Mouse (Mus musculus): Measurements from ENCODE around the gene Lca5l.
"Not testable (repeated sequence)": the region's sequence is repeated elsewhere in the genome, so short reads cannot be mapped to it uniquely, and the experiment has no call there.

Gene Lca5l

DNA sequence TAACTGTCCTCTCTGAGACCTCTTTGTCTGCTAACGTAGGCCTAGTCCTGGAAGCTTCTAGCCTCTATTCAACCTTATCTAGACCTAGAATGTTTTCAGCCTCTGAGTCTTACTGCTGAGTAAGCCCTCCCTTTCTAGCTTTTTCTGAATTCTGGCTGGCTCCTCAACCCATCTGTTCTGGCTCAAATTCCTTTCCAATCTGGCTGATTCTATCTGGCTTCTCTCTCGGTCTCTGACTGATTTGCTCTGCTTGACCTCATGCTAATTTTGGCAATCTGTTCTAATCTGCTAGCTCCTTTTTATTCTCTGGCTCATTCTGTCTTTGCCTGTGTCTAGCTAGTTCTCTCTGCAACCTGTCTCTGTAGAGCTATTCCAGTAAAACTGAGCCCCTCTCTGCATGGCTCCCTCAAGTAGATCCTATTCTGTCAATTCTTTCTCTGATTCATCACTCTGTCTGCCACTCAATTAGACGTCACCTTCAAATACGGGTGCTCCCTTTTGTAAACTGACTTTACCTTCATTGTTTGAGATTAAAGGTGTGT lies 26.3 kb downstream of the Lca5l start:
- DNase-seq: no peak

DNA sequence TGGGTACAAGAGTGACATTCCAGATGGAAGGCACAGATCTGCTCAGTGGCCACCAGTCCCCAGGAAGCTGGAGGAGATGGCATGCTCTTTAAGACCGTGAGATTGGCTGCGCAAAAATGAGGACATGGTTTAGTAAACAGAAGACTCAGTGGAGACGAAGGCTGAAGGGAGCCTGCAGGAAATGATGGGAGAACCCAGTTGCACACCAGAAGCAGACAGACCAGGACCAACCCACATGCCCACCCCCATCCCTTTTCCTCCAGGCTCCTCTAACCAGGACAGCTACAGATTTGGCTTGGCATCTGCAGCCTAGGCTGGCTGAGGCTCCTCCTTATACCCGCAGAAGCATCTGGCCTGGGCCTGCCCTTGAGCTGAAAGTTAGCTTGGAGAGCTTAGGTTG lies 30.7 kb downstream of the Lca5l start:
- DNase-seq: no peak

GRCm38 (mm10) chr16:96160927-96161326 lies 31.1 kb downstream of the Lca5l start:
- no peak for DNase-seq

GRCm38 (mm10) chr16:96159794-96160346 lies 32.2 kb downstream of the Lca5l start:
- DNase-seq: no peak

- DNase-seq: peak; percentile 72
These were observed 32.9 kb downstream of the Lca5l start for GRCm38 (mm10) chr16:96159091-96159731.

DNA sequence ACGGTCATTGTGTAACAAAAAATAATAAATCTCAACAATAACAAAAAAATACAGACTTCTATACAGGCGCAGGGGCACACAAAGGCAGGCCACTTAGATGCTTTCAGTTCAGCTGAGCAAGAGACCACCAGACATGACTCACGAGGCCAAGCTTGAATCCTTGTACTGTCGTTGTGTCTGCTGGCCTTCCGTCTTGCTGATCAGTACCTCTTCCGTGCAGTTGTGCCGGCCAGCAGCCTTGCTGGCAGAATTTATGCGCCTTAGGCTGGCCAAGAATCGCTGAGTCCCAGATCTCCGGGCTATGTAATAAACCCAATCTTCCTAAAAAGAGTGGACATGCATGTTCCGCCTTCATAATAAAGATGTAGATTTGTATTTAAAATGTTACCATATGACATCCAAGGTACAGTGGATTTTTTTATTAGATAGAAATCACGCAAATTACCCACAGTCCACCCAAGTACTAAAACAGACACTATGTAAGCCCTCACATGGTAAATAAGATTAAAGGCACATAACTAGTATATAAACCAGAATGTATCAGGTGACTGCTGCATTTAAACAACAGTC lies 33.5 kb downstream of the Lca5l start:
- DNase-seq: no peak

DNA sequence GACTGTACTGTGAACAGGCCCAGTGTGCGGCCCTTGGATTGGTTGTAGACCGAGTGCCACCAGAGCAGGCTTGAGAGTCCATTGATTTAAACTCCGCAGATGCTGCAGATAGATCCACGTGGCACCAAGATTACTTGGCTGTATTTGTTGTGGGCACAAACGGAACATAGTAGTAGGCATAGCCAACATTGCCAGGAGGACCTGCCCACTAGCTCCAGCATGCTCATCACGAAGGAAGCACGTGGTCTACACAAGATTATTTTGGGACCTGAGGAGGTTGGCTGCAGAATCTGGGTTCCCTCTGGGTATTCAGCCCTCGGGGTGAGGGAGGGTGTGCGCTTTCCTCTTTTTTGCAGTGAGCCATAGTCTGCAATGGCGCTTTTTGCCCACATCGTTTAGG lies 34.9 kb downstream of the Lca5l start:
- no peak for DNase-seq

- no peak for DNase-seq
These were observed 36.1 kb downstream of the Lca5l start for GRCm38 (mm10) chr16:96156019-96156418.

DNA sequence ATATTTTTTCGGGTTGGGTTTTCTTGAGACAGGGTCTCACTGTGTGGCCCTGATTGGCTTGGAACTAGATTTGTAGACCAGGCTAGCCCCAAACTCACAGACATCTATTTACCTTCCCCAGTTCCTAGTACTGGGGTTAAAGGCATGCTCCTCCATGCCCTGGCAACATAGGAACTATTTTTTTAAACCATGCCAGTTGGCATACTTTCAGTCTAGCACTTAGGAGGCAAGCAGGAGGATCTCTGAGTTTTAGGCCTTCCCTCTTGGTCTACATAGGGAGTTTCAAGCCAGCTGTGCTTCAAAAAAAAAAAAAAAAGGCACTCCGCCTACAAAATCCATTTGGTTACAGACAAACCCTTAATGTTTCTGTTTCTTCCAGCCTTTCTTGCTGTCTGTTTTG lies 37.6 kb downstream of the Lca5l start:
- no peak for DNase-seq

DNA sequence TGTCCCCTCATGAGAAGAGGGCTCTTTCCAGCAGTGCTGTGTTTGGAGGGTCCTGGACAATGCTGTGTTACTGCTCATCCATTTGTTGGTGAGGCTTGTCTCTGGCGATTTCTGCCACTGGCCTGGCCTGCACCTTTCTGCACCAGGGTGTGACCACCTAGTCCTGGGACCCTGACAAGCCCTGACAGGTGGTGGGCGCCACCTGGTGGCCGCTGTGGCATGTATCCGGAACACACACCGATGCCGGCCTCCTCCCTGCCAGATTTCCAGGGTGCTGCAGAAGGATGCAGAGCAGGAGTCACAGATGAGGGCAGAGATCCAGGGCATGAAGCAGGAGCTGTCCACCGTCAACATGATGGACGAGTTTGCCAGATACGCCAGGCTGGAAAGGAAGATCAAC lies 40.5 kb downstream of the Lca5l start:
- peak; percentile 82 for DNase-seq

- DNase-seq: no peak
These were observed 41.1 kb downstream of the Lca5l start for GRCm38 (mm10) chr16:96150995-96151394.

DNA sequence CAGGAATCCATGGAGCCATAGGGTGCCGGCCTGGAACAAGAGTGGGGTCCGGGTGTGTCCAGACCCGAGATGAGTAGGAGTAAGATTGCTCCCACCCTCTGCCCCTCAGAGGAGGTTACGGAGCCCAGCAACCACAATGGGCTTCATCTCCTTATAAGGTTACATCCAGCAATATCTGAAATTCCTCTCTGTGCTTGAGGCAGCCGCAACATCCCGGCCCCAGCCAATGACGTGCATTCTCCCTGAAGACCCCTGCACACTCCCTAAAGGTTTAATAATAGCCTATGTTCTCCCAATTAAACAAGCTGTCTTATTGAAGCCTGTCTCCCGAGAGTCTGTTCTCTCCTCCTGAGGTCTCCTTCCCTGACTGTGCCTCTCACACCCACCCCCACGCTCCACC lies 42.8 kb downstream of the Lca5l start:
- no peak for DNase-seq

GRCm38 (mm10) chr16:96148834-96149233 lies 43.2 kb downstream of the Lca5l start:
- DNase-seq: no peak

- no peak for DNase-seq
These were observed 46.3 kb downstream of the Lca5l start for GRCm38 (mm10) chr16:96145814-96146213.

DNA sequence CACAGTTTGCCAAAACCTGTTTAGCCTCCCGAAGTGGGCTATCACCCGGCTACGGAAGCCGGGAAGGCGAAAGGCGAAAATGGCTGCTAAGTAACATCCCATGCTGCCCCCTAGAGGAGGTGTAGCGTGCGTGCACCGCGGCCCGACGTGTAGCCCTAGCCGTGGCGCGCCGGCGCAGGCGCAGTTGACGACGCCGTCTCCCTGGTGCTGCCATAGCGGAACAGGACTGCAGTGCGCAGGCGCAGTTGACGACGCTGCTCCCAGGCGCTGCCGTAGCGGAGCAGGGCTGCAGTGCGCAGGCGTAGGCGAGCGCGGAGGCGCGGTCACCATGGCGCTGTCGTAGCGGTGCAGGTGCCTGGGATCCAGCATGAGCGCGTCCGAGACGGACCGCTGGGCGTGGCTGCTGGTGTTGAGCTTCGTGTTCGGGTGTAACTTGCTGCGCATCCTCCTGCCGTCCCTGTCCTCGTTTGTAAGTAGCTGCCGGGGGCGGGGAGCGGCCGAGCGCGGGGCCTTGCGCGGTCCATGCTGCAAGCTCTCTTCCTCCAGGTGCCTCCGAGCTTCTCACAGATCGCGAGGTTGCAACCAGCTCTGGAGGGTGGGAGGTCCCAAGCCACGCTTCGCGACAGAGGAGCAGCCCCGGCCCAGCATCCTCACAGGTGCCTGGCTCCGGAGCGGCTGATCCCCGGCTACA lies 46.8 kb downstream of the Lca5l start, which contains the start of gene Wrb:
Gene Wrb, plus strand, starts transcription at position 298 of the 691 bp plus-strand sequence.
- DNase-seq: peak; percentile 100

- not testable (repeated sequence) for DNase-seq
These were observed 47.3 kb downstream of the Lca5l start for GRCm38 (mm10) chr16:96144748-96145109.

GRCm38 (mm10) chr16:96128466-96128865 lies 63.6 kb downstream of the Lca5l start:
- DNase-seq: no peak

- DNase-seq: peak; percentile 99
These were observed 64.3 kb downstream of the Lca5l start, which contains the start of gene Hmgn1 for GRCm38 (mm10) chr16:96127657-96128344. TSS of gene Hmgn1 (minus strand) at chr16:96127729.

- DNase-seq: no peak
These were observed 64.8 kb downstream of the Lca5l start for GRCm38 (mm10) chr16:96127288-96127656.

DNA sequence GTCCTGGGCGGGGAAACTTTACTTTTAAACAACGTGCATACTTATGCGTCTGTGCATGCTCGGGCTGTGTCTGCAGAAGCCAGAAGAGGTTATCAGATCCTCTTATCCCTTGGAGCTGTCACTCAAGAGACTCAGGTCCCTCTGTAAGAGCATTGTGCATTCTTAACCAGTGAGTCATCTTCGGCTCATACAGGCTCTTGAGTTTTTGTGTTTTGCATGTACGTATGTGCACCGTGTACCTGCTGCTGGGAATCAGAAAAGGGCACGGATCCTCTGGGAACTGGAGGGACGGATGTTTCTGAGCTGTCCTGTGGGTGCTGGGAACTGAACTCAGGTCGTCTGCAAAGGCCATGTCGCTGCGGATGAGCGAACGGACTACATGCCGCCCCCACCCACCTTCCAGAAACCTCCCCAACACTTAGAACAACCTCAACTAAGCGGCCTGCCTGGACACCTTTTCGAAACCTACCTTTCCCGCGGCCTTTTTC lies 65.3 kb downstream of the Lca5l start:
- DNase-seq: peak; percentile 11

- no peak for DNase-seq
These were observed 71.9 kb downstream of the Lca5l start for GRCm38 (mm10) chr16:96120022-96120623.

DNA sequence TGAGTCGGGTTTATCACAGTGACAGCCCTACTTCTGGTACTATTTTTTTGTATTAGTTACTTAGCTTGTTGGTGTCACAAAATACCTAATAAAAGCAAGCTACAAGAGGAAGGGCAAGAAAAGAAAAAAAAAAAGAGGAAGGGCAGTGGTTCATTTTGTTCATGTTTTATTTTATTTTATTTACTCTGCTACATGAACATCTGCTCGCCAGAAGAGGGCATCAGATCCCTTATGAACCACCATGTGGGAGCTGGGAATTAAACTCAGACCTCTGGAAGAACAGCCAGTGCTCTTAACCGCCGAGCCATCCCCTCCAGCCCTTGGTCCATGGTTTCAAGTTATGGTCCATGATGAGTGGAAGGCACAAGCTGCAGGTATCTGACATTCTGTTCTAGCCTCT lies 77.3 kb downstream of the Lca5l start:
- no peak for DNase-seq
